Mouse (Mus musculus): ENCODE results near the gene Dnah6. TPM values are rescaled to one million over a fixed set of nuclear protein-coding genes. Genes with fewer than 3 reads are reported as not detected.

The Dnah6 gene
- polyA plus RNA-seq, 1 experiment = 0.45 TPM

Other genes starting within 250 kb of the Dnah6 start
- gene Suclg1, start 26.7 kb upstream of the Dnah6 start, polyA plus RNA-seq (2012; rRNA removed) = 106 and 107 TPM in 2 replicates
- gene 4931417E11Rik, start 248.0 kb upstream of the Dnah6 start, polyA plus RNA-seq (2012; rRNA removed) = 0.42 TPM in 1 of 2 replicates, not detected in the other